8 mouse cellular contexts compared by ENCODE assay signal in genomic region chr4:24965918-24966298, GRCm38 (mm10). TPM values are rescaled to one million over a fixed set of nuclear protein-coding genes. Genes with fewer than 3 reads are reported as not detected.
DNase-seq lines count a peak whose midpoint lies in the region; ATAC-seq and TF ChIP-seq lines count a peak whose summit lies in the region.

No protein-coding gene starts in this region.

- no peaks in the 10 kb centered on the region for H3K36me3 ChIP-seq in limb, embryonic 13.5 days
- no peaks in the 10 kb centered on the region for H3K36me3 ChIP-seq in stomach, embryonic 14.5 days (ENCODE audit: control insufficient read depth, insufficient read depth, low read length)

- H3K4me3 ChIP-seq in gastrocnemius, adult 2 months: peak overlapping the region; percentile 75
- peak overlapping the region; percentile 79 for H3K4me3 ChIP-seq in limb, embryonic 13.5 days
- H3K4me3 ChIP-seq in stomach, embryonic 14.5 days (ENCODE audit: low read depth, low read length): peak overlapping the region; percentile 71

- peak overlapping the region; percentile 90 for H3K9ac ChIP-seq in limb, embryonic 13.5 days
- H3K9ac ChIP-seq in stomach, embryonic 14.5 days (replicated peaks; ENCODE audit: low read depth, low read length): peak overlapping the region; percentile 74

- no peak; the same call in none of the 2 replicates for ATAC-seq in limb, embryonic 13.5 days (ENCODE audit: low FRiP score, low read depth)
- ATAC-seq in stomach, embryonic 14.5 days (ENCODE audit: insufficient number of reproducible peaks, insufficient read depth, low FRiP score, low read depth): no peak; the same call in 1 of the 2 replicates

- intact Hi-C loops in gastrocnemius, adult 2 months (cut with DNase I): no loop called here

- H3K4me1 ChIP-seq in limb, embryonic 13.5 days: peaks cover 21% of the 10 kb centered on the region
- peaks cover 3% of the 10 kb centered on the region; the same call in 1 of the 2 replicates for H3K4me1 ChIP-seq in stomach, embryonic 14.5 days (ENCODE audit: control insufficient read depth, insufficient read depth, low read length)

- peak overlapping the region; percentile 71 for H3K4me2 ChIP-seq in limb, embryonic 13.5 days (replicated peaks)
- peak overlapping the region; percentile 61 for H3K4me2 ChIP-seq in stomach, embryonic 14.5 days (replicated peaks; ENCODE audit: low read depth, low read length)

- H3K27ac ChIP-seq in gastrocnemius, adult 2 months: peak overlapping the region; percentile 79
- 0 out of 2 replicates have a peak overlapping the region, but pooled peaks have one; percentile 92 for H3K27ac ChIP-seq in limb, embryonic 13.5 days
- H3K27ac ChIP-seq in stomach, embryonic 14.5 days (ENCODE audit: low read length): peak overlapping the region; percentile 90

- no peak for DNase-seq in gastrocnemius, adult 2 months
- DNase-seq in gastrocnemius, adult 18-20 months (ENCODE audit: low spot score): no peak
- peak; percentile 7 to 9 for DNase-seq in right cerebral cortex, adult 2 months (ENCODE audit: low spot score in 2 of 2)
- DNase-seq in right cerebral cortex, adult 18-20 months: no peak
- no peak for DNase-seq in spleen, adult 12 weeks (ENCODE audit: low spot score)
- no peak for DNase-seq in layer of hippocampus, postnatal 25 days (ENCODE audit: extremely low spot score in 1 of 2, low spot score in 1 of 2)

- TF ChIP-seq CTCF in gastrocnemius, adult 2 months (IDR thresholded peaks at IDR 0.05): no peak

- H3K27me3 ChIP-seq in limb, embryonic 13.5 days: no peaks in the 10 kb centered on the region
- H3K27me3 ChIP-seq in stomach, embryonic 14.5 days (ENCODE audit: control insufficient read depth, insufficient read depth, low read length): no peaks in the 10 kb centered on the region

- WGBS in limb, embryonic 13.5 days: 6% methylated on average over 8 of the region's 8 CpGs
- WGBS in stomach, embryonic 14.5 days: 6% methylated on average over 8 of the region's 8 CpGs

- no peaks in the 10 kb centered on the region for H3K9me3 ChIP-seq in limb, embryonic 13.5 days
- no peaks in the 10 kb centered on the region for H3K9me3 ChIP-seq in stomach, embryonic 14.5 days (ENCODE audit: control insufficient read depth, low read depth, low read length)

RNA-seq across cellular contexts. Expression of gene Gpr63, which starts 0.3 kb away (rescaled TPM):
- total RNA-seq in gastrocnemius, adult 2 months (2021): 1 to 10 TPM in 1 of 2 experiments, under 1 TPM in 1; 0.54 to 1.0 TPM
- under 1 TPM; 0.34 to 0.78 TPM for total RNA-seq in gastrocnemius, adult 18-20 months (2021)
- polyA plus RNA-seq in limb, embryonic 13.5 days (2015; fragmentation: Nextera tagmentation; extraction: Ambion mirVana): 1.7 and 2.5 TPM in 2 replicates
- polyA plus RNA-seq in stomach, embryonic 14.5 days (2014; fragmentation: Nextera tagmentation; extraction: Ambion mirVana): 5.1 and 5.3 TPM in 2 replicates
- total RNA-seq in layer of hippocampus, postnatal 25 days (2021): 10 to 100 TPM; 42.9 to 44.1 TPM

Comparison
In these comparisons a context has a peak if more than half of its experiments do, and no peak if none do; other contexts are left out.
1. DNase-seq: peak in right cerebral cortex, adult 2 months (2 of 2); none in gastrocnemius, adult 2 months (single experiment), gastrocnemius, adult 18-20 months (single experiment), right cerebral cortex, adult 18-20 months (single experiment), spleen, adult 12 weeks (single experiment) and layer of hippocampus, postnatal 25 days (0 of 2).
2. RNA of gene Gpr63, which starts 0.3 kb away (total RNA-seq): 42.9 to 44.1 TPM in layer of hippocampus, postnatal 25 days; 0.54 to 1.0 TPM in gastrocnemius, adult 2 months and 0.34 to 0.78 TPM in gastrocnemius, adult 18-20 months; every median in the first group is over 10 times any median in the second.
3. Peak in every context shown above with its lines, with median percentiles within 50 percentile points of each other: H3K27ac ChIP-seq and H3K4me3 ChIP-seq.